Mouse (Mus musculus) ES-Bruce4 (cell line): ENCODE data around the gene Peli2.

Experiments used
- CTCF ChIP-seq: IDR thresholded peaks from one replicate; pipeline ENCODE4 v1.8.1; 2011; ENCODE audit warnings: low read depth, low read length
- POLR2A ChIP-seq: IDR thresholded peaks from one replicate; pipeline ENCODE4 v1.8.1; 2011; ENCODE audit warnings: low read length; ENCODE audit not compliant: insufficient read depth

DNA sequence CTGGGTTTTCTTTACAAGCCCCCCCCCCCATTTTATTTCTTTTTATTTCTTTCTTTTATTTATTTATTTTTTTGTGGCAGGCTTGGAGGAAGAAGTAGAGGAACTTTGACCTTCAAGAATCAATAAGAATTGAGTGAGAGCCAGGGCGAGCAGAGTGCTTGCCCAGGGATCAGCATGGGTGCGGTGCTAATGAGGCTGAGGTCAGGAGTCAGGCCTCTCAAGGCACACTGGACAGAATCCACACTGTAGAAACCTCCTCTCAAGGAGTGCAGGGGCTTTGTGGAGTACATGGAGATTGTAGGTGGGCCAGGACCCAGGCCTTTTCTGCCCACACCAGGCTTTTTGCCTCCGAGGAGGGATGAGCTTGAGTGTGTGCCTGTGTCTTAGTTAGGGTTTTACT lies 38.8 kb downstream of the Peli2 start:
- TF ChIP-seq POLR2A (no peak), CTCF (no peak)
